Mouse (Mus musculus): ENCODE results near the gene Fpgt.
A peak's percentile ranks its signal among the peaks of the same experiment; 100 is the strongest.

Fpgt gene

GRCm38 (mm10) chr3:155093116-155093956 is at the start of gene Fpgt, which contains the start of gene Lrriq3:
Fpgt (minus strand) TSS chr3:155093403.
Lrriq3 (plus strand) TSS chr3:155093434.
- peak; percentile 93 for DNase-seq

GRCm38 (mm10) chr3:155141047-155141446 is 47.8 kb upstream of the Fpgt start:
- no peak for DNase-seq

GRCm38 (mm10) chr3:155137737-155138136 is 44.5 kb upstream of the Fpgt start:
- DNase-seq = no peak

GRCm38 (mm10) chr3:155105957-155106356 is 12.8 kb upstream of the Fpgt start:
- no peak for DNase-seq

DNA sequence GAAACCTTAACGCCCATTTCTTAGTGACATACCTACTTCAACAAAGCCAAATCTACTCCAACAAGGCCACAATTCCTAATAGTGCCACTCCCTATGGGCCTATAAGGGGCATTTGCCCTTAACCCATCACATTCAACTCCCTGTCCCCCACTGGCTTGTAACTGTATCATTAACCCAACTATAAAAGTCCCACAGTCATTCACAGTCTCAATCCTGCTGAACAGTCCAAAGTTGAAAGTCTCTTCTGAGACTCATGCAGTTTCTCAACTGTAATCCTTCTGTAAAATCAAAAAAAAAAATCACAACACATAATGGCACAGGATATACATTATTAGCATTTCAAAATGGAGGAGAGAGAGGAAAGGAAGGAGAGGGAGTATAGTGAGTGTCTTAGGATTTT is 6.1 kb upstream of the Fpgt start:
- no peak for DNase-seq

DNA sequence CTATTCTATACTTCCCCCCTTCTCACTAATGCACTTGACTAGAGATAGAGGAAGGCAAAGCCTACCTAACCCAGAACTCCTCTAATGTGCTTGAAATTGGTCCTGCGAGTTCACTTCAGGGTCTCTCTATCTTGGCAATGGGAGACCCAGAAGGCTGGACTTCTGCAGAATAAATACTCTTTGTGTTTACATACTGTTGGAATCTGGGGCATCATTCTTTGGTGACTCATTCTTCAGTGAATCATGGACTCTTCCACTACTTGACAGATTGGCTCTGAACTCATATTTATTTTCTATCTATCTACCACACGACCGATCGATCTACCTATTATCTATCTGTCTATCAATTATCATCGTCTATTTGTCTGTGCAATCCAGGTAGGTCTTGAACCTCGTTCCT is 1.1 kb downstream of the Fpgt start:
- no peak for DNase-seq

GRCm38 (mm10) chr3:155077908-155078307 is 15.3 kb downstream of the Fpgt start:
- DNase-seq = no peak

DNA sequence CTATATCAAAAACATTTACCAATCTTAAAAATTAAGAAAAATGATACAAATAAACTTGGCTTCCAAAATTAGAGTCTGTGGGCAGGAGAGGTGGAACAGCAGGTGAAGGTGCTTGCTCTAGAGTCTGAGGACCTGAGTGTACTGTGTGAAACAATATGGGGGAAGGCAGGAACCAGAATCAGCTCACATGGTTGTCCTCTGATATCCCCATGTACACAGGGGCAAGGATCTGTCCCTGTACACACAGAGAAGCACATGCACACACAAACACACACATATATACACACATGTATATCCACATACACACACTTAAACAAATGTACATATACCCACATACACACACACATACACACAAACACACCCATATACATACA is 33.8 kb downstream of the Fpgt start:
- no peak for DNase-seq

GRCm38 (mm10) chr3:155058800-155059448 is 34.3 kb downstream of the Fpgt start:
- no peak for DNase-seq

- DNase-seq = no peak
Measured at GRCm38 (mm10) chr3:155057566-155057965, 35.6 kb downstream of the Fpgt start.

DNA sequence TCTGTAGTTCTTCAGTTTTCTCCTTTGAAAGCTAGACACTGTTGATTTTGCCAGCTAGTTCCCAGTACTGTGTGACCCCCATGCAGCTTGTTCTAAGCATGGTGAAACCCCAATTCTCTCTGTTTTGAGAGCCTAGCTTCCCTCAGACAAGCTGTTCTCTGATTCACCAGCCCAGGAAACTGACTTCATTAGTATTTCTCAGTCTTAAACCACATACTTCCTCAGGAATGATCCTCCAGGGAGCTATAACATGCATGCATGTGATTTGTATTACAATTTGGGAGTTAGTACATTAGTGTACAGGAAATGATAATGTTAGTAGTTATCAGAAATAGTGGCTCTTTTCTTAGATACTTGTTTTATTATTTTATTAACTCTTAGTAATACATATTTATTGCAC is 36.6 kb downstream of the Fpgt start:
- DNase-seq = no peak

GRCm38 (mm10) chr3:155055231-155055916 is 37.8 kb downstream of the Fpgt start, which contains the start of gene Tnni3k:
Tnni3k (minus strand) TSS chr3:155055407.
- DNase-seq = no peak

- no peak for DNase-seq
Measured at GRCm38 (mm10) chr3:155053189-155053588, 40.0 kb downstream of the Fpgt start.

DNA sequence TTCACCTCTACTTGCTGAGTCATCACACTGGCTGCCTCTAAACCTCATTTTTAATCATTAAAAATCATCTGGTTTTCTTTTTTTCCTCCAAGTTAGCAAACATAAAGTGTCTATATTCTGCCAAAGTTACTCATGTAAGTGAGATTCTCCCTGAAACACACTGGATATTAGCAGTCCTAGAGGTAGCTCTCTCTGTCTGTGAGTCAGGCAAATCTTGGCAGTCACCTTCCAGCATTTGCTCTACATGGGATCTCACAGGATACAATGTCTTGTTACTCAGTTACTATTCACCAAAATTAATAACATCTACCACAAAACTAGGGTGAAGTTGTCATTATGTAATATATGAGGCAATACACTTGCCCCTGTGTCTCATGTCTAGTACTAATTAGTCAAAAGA is 41.2 kb downstream of the Fpgt start:
- DNase-seq = no peak

DNA sequence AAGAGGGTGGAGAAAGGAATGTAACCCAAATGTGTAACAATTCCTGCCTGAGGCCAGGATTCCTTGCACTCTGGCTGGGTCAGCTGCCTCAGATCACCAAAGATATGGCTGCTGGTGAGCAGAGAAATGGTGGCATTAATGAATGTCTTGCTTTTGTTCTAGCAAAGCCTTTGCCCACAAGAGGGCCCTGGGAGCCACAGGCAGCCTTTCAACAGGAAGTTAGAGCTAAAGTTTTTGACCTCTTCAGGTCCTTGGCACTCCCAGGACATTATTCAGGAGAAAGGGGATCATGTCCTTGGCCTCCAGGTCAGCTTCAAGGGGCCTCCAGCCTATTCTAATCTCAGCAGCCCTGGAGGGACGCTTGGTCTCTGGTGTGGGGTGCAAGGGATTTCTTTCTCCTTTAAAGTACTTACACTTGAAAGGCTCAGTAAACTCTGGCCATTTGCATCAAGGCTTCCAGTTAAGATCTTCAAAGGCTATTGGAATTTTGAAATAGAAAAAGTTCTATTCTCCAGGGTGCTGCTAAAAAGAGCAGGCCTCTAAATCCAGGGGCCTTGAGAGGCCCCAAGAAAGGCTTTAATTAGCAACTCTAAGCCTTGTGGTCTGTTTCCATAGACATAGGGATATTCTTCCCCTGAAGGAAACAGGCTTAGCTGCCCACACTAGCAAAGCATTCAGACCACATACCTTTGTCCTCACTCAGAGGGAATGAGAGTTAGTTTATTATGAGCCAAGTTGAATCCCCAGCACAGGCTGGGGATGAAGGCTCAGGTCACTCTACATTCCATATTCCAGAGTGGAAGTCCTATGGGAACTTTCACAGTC is 54.0 kb downstream of the Fpgt start:
- DNase-seq = no peak
